Mouse (Mus musculus): Measurements from ENCODE around the gene Nipsnap1. TPM values are rescaled to one million over a fixed set of nuclear protein-coding genes. Genes with fewer than 3 reads are reported as not detected.

Nipsnap1 gene
- polyA plus RNA-seq, 1 experiment, result 76.4 TPM

DNA sequence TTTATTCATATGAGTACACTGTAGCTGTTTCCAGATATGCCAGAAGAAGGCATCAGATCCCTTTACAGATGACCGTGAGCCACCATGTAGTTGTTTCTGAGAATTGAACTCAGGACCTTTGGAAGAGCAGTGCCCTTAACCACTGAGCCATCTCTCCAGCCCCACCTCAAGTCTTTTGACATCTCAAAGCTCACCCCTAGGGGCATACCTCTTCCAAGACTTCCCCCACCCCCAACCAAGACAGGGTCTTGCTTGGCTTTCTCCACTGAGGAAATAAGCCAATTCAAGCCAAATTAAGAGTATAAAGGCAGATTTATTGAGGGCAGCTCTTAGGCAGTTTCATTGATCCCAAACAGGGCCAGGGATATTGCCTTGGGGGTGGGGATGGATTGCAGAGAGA, 11.0 kb upstream of the Nipsnap1 start:
- DNase-seq (ENCODE audit: extremely low spot score in 1 of 2, low spot score in 1 of 2), result no peak

DNA sequence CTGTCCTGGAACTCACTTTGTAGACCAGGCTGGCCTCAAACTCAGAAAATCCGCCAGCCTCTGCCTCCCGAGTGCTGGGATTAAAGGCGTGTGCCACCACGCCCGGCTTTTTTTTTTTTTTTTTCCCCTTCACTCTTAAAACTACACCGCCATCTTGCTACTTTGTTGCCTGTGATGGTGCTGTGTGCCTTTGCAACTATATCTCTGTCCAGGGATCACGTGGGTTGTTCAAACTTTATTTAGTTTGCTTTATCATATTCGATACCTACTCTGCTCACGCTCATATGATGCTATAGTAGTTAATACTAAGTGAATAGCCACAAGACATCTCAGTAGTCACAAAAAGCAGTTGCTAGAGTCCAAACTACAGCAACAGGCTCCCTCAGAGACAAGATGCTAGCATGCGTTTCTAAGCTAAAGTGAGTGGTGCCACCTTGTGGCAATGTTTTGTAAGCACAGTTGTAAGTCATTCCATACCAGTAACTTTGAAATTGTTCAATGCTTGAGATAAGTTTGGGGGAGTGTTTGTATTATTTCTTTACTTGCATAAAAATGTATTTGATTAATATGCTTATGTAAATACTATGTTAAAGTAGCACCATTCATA, 8.0 kb upstream of the Nipsnap1 start:
- peak in 1 of 2 experiments; percentile 86 for DNase-seq (ENCODE audit: extremely low spot score in 1 of 2, low spot score in 1 of 2)

GRCm38 (mm10) chr11:4874551-4874950, 800 bp downstream of the Nipsnap1 start:
- no peak for DNase-seq (ENCODE audit: extremely low spot score in 1 of 2, low spot score in 1 of 2)

DNA sequence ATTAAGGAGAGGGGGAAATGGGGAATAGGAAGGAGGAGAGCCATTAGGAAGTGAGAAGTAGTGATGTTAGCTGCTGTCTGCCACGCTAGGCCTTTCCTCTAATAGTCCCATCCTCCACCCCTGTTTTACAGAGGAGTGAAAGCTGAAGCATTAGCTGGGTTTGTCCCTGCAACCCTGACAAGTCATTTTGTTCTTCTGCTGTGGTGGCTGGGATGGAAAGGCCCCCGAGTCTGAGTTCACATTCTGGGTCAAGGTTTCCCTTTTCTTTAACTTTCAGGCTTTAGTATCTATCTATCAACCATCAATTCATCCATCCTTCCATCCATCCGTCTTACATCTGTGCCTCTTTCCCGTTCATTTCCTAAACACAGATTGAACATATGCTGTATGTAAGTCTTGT, 7.3 kb downstream of the Nipsnap1 start:
- no peak for DNase-seq (ENCODE audit: extremely low spot score in 1 of 2, low spot score in 1 of 2)

- no peak for DNase-seq (ENCODE audit: extremely low spot score in 1 of 2, low spot score in 1 of 2)
Measured at GRCm38 (mm10) chr11:4882892-4883627, 9.3 kb downstream of the Nipsnap1 start.

DNA sequence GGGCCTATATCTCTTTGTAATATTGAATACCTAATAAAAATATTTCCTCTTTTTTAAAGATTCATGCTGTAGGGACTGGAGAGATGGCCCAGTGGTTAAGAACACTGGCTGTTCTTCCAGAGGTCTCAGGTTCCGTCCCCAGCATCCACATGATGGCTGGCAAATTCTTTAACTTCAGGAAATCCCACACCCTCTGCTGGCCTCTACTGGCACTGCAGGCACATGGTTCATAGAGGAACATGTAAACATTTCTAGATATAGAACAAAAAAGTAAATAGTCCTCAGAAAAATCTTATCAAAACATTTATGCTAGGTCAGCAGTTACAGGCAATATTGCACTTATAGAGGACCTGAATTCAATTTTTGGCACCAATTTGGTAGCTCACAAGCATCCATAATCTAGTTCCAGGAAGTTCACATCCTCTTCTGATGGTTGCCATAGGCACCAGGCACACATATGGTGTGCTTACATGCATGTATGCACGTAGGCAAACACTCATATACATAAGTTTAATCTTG, 11.7 kb downstream of the Nipsnap1 start:
- DNase-seq (ENCODE audit: extremely low spot score in 1 of 2, low spot score in 1 of 2), result peak in 1 of 2 experiments; percentile 76

DNA sequence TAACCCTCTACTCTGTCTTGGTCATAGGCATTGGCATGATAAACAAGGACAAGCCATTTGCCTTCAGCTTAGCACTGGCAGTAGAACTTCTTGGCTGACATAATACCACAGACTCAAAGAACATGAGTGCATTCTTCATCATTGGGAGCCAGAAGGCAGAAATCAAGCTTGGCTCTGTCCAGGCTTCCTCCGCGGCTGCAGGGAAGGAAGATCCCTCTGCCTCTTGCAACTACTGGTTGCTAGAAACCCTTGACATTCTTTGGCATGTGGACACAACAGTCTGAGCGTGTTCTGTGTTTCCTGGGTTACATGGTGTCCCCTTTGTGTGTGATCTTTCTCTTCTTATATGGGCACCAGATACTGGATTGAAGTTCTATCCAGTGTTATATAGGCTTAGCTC, 13.2 kb downstream of the Nipsnap1 start:
- no peak for DNase-seq (ENCODE audit: extremely low spot score in 1 of 2, low spot score in 1 of 2)

GRCm38 (mm10) chr11:4894848-4895816, 21.4 kb downstream of the Nipsnap1 start, which contains the start of gene Thoc5:
TSS of gene Thoc5 (plus strand) at chr11:4895320.
- DNase-seq (ENCODE audit: extremely low spot score in 1 of 2, low spot score in 1 of 2), result peak; percentile 59 to 87

GRCm38 (mm10) chr11:4900437-4900836, 26.7 kb downstream of the Nipsnap1 start:
- peak in 1 of 2 experiments; percentile 33 for DNase-seq (ENCODE audit: extremely low spot score in 1 of 2, low spot score in 1 of 2)

GRCm38 (mm10) chr11:4901956-4902355, 28.2 kb downstream of the Nipsnap1 start:
- no peak for DNase-seq (ENCODE audit: extremely low spot score in 1 of 2, low spot score in 1 of 2)

DNA sequence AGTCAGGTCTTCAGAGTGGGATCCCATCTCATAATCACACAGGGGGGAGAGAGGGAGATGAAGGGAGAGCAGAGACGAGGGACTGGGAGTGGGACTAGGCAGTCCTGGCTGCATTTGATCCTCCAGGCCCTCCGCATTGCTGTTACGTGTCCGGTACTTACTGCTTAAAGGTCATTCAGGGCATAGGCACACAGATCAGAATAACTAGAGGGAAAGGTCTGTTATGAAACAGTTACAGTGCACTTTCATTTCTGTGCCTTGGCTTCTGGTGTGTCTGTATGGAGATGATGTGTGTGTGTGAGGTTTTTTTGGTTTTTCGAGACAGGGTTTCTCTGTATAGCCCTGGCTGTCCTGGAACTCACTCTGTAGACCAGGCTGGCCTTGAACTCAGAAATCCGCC, 32.5 kb downstream of the Nipsnap1 start:
- DNase-seq (ENCODE audit: extremely low spot score in 1 of 2, low spot score in 1 of 2), result no peak

GRCm38 (mm10) chr11:4916068-4916467, 42.3 kb downstream of the Nipsnap1 start:
- peak; percentile 28 to 84 for DNase-seq (ENCODE audit: extremely low spot score in 1 of 2, low spot score in 1 of 2)

DNA sequence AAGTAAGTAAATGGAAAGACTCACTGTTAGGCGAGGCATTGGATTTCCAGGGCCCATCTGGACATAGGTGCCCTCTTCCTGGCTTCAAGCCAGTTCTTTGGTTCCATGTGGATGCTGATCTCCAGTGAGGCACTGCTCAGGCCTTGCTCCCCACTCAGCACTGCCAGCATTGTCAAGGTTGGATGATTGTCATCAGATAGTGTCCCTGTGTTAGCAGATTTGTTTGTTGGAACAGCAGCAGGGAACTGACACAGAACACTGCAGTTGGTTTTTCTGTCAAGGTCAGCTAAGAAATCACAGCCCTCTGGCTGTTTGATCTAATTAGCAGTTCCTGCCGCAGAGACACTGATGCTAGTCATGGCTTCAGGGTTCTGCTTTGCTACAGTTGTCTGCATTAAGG, 47.5 kb downstream of the Nipsnap1 start:
- no peak for DNase-seq (ENCODE audit: extremely low spot score in 1 of 2, low spot score in 1 of 2)

DNA sequence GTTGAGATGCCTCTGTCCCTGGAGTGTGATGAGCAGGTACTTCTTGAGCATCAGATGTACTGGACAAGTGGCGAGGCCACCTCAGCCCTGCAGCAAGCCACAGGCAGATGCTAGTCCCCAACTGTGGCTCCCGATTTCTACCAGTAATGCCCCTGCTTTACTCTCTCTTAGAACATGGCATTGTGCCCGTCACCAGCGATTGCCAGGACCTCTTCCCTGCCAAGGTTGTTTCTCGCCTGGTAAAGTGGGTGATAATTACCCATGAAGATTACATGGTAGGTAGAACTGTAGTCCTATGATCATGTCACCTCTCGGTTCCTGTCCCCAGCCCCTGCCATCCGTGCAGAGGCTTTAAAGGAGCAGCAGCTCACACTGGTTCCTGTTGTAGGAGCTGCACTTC, 48.0 kb downstream of the Nipsnap1 start:
- no peak for DNase-seq (ENCODE audit: extremely low spot score in 1 of 2, low spot score in 1 of 2)

DNA sequence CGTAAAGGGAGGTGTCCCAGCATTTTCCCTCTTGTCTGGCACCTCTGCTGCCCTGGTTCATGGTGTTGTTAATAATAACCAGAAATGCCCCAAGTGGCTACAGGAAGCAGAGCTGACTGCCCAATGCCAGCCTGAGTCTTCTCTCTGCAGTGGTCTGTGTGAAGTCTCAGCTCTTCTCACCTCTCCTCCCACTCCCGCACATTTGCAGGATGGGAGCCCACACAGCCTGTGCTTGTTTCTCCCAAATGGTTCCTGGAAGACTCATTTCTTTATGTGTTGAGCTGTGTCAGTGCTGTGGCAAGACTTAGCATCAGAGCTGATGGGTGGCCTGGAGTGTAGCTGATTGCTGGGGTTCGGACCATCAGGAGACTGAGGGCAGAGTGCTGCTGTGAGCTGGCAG, 53.5 kb downstream of the Nipsnap1 start:
- peak; percentile 55 to 73 for DNase-seq (ENCODE audit: extremely low spot score in 1 of 2, low spot score in 1 of 2)

GRCm38 (mm10) chr11:4931009-4931601, 57.4 kb downstream of the Nipsnap1 start:
- DNase-seq (ENCODE audit: extremely low spot score in 1 of 2, low spot score in 1 of 2), result no peak

DNA sequence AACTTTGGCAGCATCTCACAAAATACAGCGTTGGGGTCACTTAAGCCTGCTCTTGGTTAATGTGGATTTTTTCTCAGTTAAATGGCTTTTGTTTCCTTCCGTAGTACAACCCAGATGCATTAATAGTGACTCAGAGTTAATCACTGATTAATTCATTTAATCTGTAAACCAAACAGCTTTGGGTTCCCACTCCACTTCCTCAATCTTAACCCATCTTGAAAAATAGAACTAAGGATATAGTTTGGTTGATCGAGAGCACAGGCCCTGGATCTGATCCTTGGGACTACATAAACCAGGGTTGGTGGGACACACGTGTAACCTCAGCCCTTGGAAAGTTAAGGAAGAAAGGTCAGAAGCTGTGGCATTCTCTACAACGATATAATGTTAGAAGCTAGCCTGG, 62.5 kb downstream of the Nipsnap1 start:
- no peak for DNase-seq (ENCODE audit: extremely low spot score in 1 of 2, low spot score in 1 of 2)
